Mouse (Mus musculus): ENCODE data around the gene Nr5a1. TPM values are rescaled to one million over a fixed set of nuclear protein-coding genes. Genes with fewer than 3 reads are reported as not detected.

Nr5a1 gene
- polyA plus RNA-seq, 1 experiment from 2014 or later: not detected

GRCm38 (mm10) chr2:38675366-38675969 is 38.9 kb downstream of the Nr5a1 start:
- Histone ChIP-seq H3K9me3 (replicated peaks; ENCODE audit: control insufficient read depth, low read length) (no peaks in the 10 kb centered on the region), H3K9ac (ENCODE audit: low read depth, low read length) (no peak overlapping the region), H3K27me3 (ENCODE audit: control insufficient read depth, insufficient read depth, low read length) (peaks cover 25% of the 10 kb centered on the region), H3K4me2 (no peak overlapping the region), H3K4me3 (ENCODE audit: low read depth, low read length) (no peak overlapping the region), H3K27ac (ENCODE audit: low read depth, low read length) (no peak overlapping the region), H3K4me1 (ENCODE audit: control insufficient read depth, insufficient read depth, low read length) (no peaks in the 10 kb centered on the region), H3K36me3 (ENCODE audit: control insufficient read depth, insufficient read depth, low read length) (no peaks in the 10 kb centered on the region)
- WGBS (ENCODE audit: insufficient replicate concordance): 55% methylated on average over 9 of the region's 9 CpGs
- ATAC-seq (replicated peaks; ENCODE audit: insufficient number of reproducible peaks, low FRiP score, low TSS enrichment): no peak

GRCm38 (mm10) chr2:38672496-38672895 is 41.8 kb downstream of the Nr5a1 start:
- Histone ChIP-seq H3K9me3 (replicated peaks; ENCODE audit: control insufficient read depth, low read length) (no peaks in the 10 kb centered on the region), H3K27ac (ENCODE audit: low read depth, low read length) (no peak overlapping the region), H3K4me2 (no peak overlapping the region), H3K27me3 (ENCODE audit: control insufficient read depth, insufficient read depth, low read length) (peaks cover 30% of the 10 kb centered on the region), H3K4me3 (ENCODE audit: low read depth, low read length) (no peak overlapping the region), H3K36me3 (ENCODE audit: control insufficient read depth, insufficient read depth, low read length) (no peaks in the 10 kb centered on the region), H3K9ac (ENCODE audit: low read depth, low read length) (no peak overlapping the region), H3K4me1 (ENCODE audit: control insufficient read depth, insufficient read depth, low read length) (no peaks in the 10 kb centered on the region)
- 67% methylated on average over 10 of the region's 11 CpGs for WGBS (ENCODE audit: insufficient replicate concordance)
- ATAC-seq (replicated peaks; ENCODE audit: insufficient number of reproducible peaks, low FRiP score, low TSS enrichment): no peak

DNA sequence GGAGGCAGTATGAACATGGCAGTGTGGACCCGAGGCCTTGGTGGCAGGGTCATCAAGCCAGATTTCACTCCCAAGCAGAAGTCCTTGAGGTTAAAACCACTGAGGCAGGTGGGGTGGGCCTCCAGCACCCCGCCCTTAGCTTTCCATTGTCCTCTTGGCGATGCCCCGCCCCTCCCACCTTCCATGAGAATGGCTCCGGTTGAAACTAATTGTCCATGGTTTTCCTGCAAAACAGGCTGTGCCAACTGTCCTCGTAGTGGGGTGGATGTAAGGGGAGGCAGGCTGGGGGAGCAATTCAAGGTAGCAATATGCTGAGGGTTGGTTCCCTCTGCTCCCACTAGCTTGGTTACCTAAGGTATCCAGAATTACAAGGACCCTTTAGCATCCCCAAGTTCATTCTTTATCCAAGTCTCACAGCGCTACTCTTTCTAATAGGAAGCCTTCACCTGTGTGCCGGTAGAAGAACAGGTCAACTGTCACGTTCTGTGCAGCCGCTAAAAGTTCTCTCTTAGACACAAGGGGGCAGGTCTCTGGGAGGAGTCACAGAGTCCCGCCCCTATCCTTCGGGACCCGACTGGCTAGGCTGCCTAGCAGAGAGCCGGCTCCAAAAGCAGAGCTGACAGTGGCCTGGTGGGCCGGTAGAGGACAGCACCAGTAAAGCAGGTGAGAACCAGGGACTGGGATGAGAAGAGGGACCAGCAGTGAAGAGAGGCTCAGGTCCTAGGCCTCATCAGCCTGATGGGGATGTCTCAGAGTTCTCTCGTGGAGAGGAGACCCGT is 45.4 kb downstream of the Nr5a1 start:
- H3K4me1 ChIP-seq (ENCODE audit: control insufficient read depth, insufficient read depth, low read length): no peaks in the 10 kb centered on the region
- H3K36me3 ChIP-seq (ENCODE audit: control insufficient read depth, insufficient read depth, low read length): no peaks in the 10 kb centered on the region
- no peak overlapping the region for H3K9ac ChIP-seq (ENCODE audit: low read depth, low read length)
- no peak overlapping the region for H3K4me3 ChIP-seq (ENCODE audit: low read depth, low read length)
- ATAC-seq (replicated peaks; ENCODE audit: insufficient number of reproducible peaks, low FRiP score, low TSS enrichment): 0 out of 2 replicates have a peak, but pooled peaks have one; percentile 56
- peaks cover 27% of the 10 kb centered on the region for H3K27me3 ChIP-seq (ENCODE audit: control insufficient read depth, insufficient read depth, low read length)
- peak overlapping the region; percentile 55 for H3K4me2 ChIP-seq
- H3K27ac ChIP-seq (ENCODE audit: low read depth, low read length): no peak overlapping the region
- H3K9me3 ChIP-seq (replicated peaks; ENCODE audit: control insufficient read depth, low read length): no peaks in the 10 kb centered on the region
- whole genome bisulfite sequencing (ENCODE audit: insufficient replicate concordance): 17% methylated on average over 17 of the region's 17 CpGs

DNA sequence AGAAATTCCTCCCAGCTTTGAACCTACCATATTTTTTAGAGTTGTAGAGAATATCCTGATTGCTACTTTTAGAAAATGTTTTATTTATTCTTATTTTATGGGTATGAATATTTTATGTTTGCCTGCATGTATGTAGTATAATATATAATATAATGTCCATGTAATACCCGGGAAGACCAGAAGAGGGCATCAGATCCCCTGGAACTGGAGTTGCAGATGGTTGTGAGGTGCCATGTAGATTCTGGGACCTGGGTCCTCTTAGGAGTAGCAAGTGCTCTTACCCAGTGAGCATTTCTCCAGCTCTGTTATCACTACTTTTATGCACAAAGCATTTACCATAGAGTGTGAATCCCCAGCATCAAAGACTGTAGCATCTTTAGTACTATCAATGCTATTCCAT is 52.9 kb downstream of the Nr5a1 start:
- no peak overlapping the region for H3K27ac ChIP-seq (ENCODE audit: low read depth, low read length)
- no peak overlapping the region for H3K9ac ChIP-seq (ENCODE audit: low read depth, low read length)
- no peak overlapping the region for H3K4me3 ChIP-seq (ENCODE audit: low read depth, low read length)
- ATAC-seq (replicated peaks; ENCODE audit: insufficient number of reproducible peaks, low FRiP score, low TSS enrichment): no peak
- no peaks in the 10 kb centered on the region for H3K27me3 ChIP-seq (ENCODE audit: control insufficient read depth, insufficient read depth, low read length)
- H3K9me3 ChIP-seq (replicated peaks; ENCODE audit: control insufficient read depth, low read length): no peaks in the 10 kb centered on the region
- no peak overlapping the region for H3K4me2 ChIP-seq
- 4% methylated on average over 1 of the region's 1 CpGs for WGBS (ENCODE audit: insufficient replicate concordance)
- no peaks in the 10 kb centered on the region for H3K4me1 ChIP-seq (ENCODE audit: control insufficient read depth, insufficient read depth, low read length)
- no peaks in the 10 kb centered on the region for H3K36me3 ChIP-seq (ENCODE audit: control insufficient read depth, insufficient read depth, low read length)

- under 1% methylated on average over 25 of the region's 25 CpGs for WGBS (ENCODE audit: insufficient replicate concordance)
- Histone ChIP-seq H3K27me3 (ENCODE audit: control insufficient read depth, insufficient read depth, low read length) (no peaks in the 10 kb centered on the region), H3K27ac (ENCODE audit: low read depth, low read length) (no peak overlapping the region), H3K36me3 (ENCODE audit: control insufficient read depth, insufficient read depth, low read length) (no peaks in the 10 kb centered on the region), H3K9me3 (replicated peaks; ENCODE audit: control insufficient read depth, low read length) (no peaks in the 10 kb centered on the region), H3K9ac (ENCODE audit: low read depth, low read length) (peak overlapping the region; percentile 59; the same call in 1 of the 2 replicates), H3K4me2 (peak overlapping the region; percentile 70), H3K4me1 (ENCODE audit: control insufficient read depth, insufficient read depth, low read length) (no peaks in the 10 kb centered on the region), H3K4me3 (ENCODE audit: low read depth, low read length) (peak overlapping the region; percentile 49)
- peak; percentile 74 for ATAC-seq (replicated peaks; ENCODE audit: insufficient number of reproducible peaks, low FRiP score, low TSS enrichment)
Observed at GRCm38 (mm10) chr2:38658338-38658836, 56.0 kb downstream of the Nr5a1 start.

GRCm38 (mm10) chr2:38653694-38654093 is 60.6 kb downstream of the Nr5a1 start:
- H3K4me2 ChIP-seq: no peak overlapping the region
- no peak overlapping the region for H3K9ac ChIP-seq (ENCODE audit: low read depth, low read length)
- H3K27me3 ChIP-seq (ENCODE audit: control insufficient read depth, insufficient read depth, low read length): no peaks in the 10 kb centered on the region
- H3K27ac ChIP-seq (ENCODE audit: low read depth, low read length): no peak overlapping the region
- no peak overlapping the region for H3K4me3 ChIP-seq (ENCODE audit: low read depth, low read length)
- WGBS (ENCODE audit: insufficient replicate concordance): 77% methylated on average over 2 of the region's 2 CpGs
- ATAC-seq (replicated peaks; ENCODE audit: insufficient number of reproducible peaks, low FRiP score, low TSS enrichment): no peak
- no peaks in the 10 kb centered on the region for H3K9me3 ChIP-seq (replicated peaks; ENCODE audit: control insufficient read depth, low read length)
- H3K4me1 ChIP-seq (ENCODE audit: control insufficient read depth, insufficient read depth, low read length): no peaks in the 10 kb centered on the region
- no peaks in the 10 kb centered on the region for H3K36me3 ChIP-seq (ENCODE audit: control insufficient read depth, insufficient read depth, low read length)

GRCm38 (mm10) chr2:38653293-38653619 is 61.1 kb downstream of the Nr5a1 start:
- Histone ChIP-seq H3K27me3 (ENCODE audit: control insufficient read depth, insufficient read depth, low read length) (no peaks in the 10 kb centered on the region), H3K4me3 (ENCODE audit: low read depth, low read length) (no peak overlapping the region), H3K4me2 (no peak overlapping the region), H3K9me3 (replicated peaks; ENCODE audit: control insufficient read depth, low read length) (no peaks in the 10 kb centered on the region), H3K9ac (ENCODE audit: low read depth, low read length) (no peak overlapping the region), H3K4me1 (ENCODE audit: control insufficient read depth, insufficient read depth, low read length) (no peaks in the 10 kb centered on the region), H3K36me3 (ENCODE audit: control insufficient read depth, insufficient read depth, low read length) (no peaks in the 10 kb centered on the region), H3K27ac (ENCODE audit: low read depth, low read length) (no peak overlapping the region)
- 84% methylated on average over 5 of the region's 5 CpGs for WGBS (ENCODE audit: insufficient replicate concordance)
- no peak for ATAC-seq (replicated peaks; ENCODE audit: insufficient number of reproducible peaks, low FRiP score, low TSS enrichment)

GRCm38 (mm10) chr2:38652565-38653292 is 61.6 kb downstream of the Nr5a1 start:
- no peak overlapping the region for H3K4me2 ChIP-seq
- no peaks in the 10 kb centered on the region for H3K4me1 ChIP-seq (ENCODE audit: control insufficient read depth, insufficient read depth, low read length)
- WGBS (ENCODE audit: insufficient replicate concordance): 63% methylated on average over 10 of the region's 10 CpGs
- H3K27ac ChIP-seq (ENCODE audit: low read depth, low read length): no peak overlapping the region
- ATAC-seq (replicated peaks; ENCODE audit: insufficient number of reproducible peaks, low FRiP score, low TSS enrichment): no peak
- H3K4me3 ChIP-seq (ENCODE audit: low read depth, low read length): no peak overlapping the region
- no peaks in the 10 kb centered on the region for H3K9me3 ChIP-seq (replicated peaks; ENCODE audit: control insufficient read depth, low read length)
- no peaks in the 10 kb centered on the region for H3K36me3 ChIP-seq (ENCODE audit: control insufficient read depth, insufficient read depth, low read length)
- no peak overlapping the region for H3K9ac ChIP-seq (ENCODE audit: low read depth, low read length)
- H3K27me3 ChIP-seq (ENCODE audit: control insufficient read depth, insufficient read depth, low read length): no peaks in the 10 kb centered on the region

Measured in heart, embryonic 11.5 days (tissue).